Mouse (Mus musculus) colon, adult 2 months (tissue): ENCODE results near the gene Klhl34. TPM values are rescaled to one million over a fixed set of nuclear protein-coding genes. Genes with fewer than 3 reads are reported as not detected.

Experiments used
- polyA plus RNA-seq: library from polyadenylated mRNA; depleted of rRNA; stranded (reverse); fragments of >200 nt; gene quantifications from 2 replicates; pipeline ENCODE4 v1.2.3, GENCODE M21; 2012; rRNA removed

The Klhl34 gene
- polyA plus RNA-seq = not detected in 2 replicates

GRCm38 (mm10) chrX:157818207-157818920, at the start of gene Klhl34:
Klhl34 (plus strand) TSS chrX:157818435.

Other genes with a start within 250 kb of the Klhl34 start
- not detected in 2 replicates for gene Yy2, start 249.4 kb upstream of the Klhl34 start, polyA plus RNA-seq
- 3.4 and 4.0 TPM in 2 replicates for gene Mbtps2, start 219.7 kb upstream of the Klhl34 start, polyA plus RNA-seq
- 0.59 and 1.1 TPM in 2 replicates for gene Smpx, start 119.5 kb upstream of the Klhl34 start, polyA plus RNA-seq
- 0.10 TPM in 2 replicates for gene Cnksr2, start 224.9 kb downstream of the Klhl34 start, polyA plus RNA-seq